Mouse (Mus musculus): Measurements from ENCODE around the gene Ascl4. TPM values are rescaled to one million over a fixed set of nuclear protein-coding genes. Genes with fewer than 3 reads are reported as not detected.

The Ascl4 gene
- 0.17 and 0.39 TPM in 2 replicates for polyA plus RNA-seq (2014; fragmentation: Nextera tagmentation; extraction: Ambion mirVana)

GRCm38 (mm10) chr10:85927676-85928445 is at the start of gene Ascl4:
Ascl4 (plus strand) TSS chr10:85927681.
- Histone ChIP-seq H3K9ac (peak within 1 kb of the TSS; percentile 63), H3K9me3 (ENCODE audit: control insufficient read depth, low read length) (no peaks in the 10 kb centered on the region), H3K4me3 (replicated peaks; ENCODE audit: low read length) (peak within 1 kb of the TSS; percentile 54), H3K4me2 (replicated peaks) (peak within 1 kb of the TSS; percentile 92), H3K4me1 (replicated peaks; ENCODE audit: control insufficient read depth, insufficient read depth, low read length) (peaks cover 13% of the 10 kb centered on the region), H3K27me3 (ENCODE audit: control insufficient read depth, insufficient read depth, low read length) (peaks cover 16% of the 10 kb centered on the region; the same call in 1 of the 2 replicates), H3K36me3 (replicated peaks; ENCODE audit: control insufficient read depth, insufficient read depth) (no peaks in the 10 kb centered on the region), H3K27ac (no peak within 1 kb of the TSS)
- DNase-seq (ENCODE audit: low spot score) (no peak), ATAC-seq (ENCODE audit: low FRiP score) (0 out of 2 replicates have a peak, but pooled peaks have one; percentile 7)
- WGBS, result 1% methylated on average over 23 of the region's 23 CpGs

DNA sequence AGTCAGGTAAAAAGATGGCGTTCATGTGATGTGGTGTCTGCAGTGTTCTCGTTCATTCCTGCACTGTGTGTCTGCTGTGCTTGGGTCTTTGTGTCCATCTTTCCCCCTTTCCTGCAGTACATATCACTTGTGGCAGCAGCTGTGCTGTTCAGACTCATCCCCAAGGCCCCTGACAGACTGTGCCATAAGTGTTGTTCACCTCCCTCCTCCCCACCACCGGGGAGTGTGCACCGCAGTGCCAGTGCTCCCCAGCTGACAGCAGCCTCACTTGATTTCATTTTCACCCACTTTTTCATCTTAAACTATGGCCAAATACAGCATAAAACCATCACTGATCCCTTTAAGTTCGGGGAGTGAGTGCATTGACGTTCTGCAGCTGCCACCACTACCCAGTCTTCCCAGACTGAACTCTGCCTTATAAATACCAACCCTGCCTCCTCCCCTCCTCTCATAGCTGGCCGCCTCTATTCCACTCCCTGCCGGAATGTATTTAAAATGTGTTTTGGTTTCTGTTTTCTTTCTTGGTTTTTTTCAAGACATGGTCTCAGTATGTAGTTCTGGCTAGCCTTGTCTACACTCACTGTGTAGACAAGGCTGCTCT is 47.5 kb upstream of the Ascl4 start:
- Histone ChIP-seq H3K9me3 (ENCODE audit: control insufficient read depth, low read length) (no peaks in the 10 kb centered on the region), H3K27ac (no peak overlapping the region), H3K27me3 (ENCODE audit: control insufficient read depth, insufficient read depth, low read length) (no peaks in the 10 kb centered on the region), H3K36me3 (replicated peaks; ENCODE audit: control insufficient read depth, insufficient read depth) (peaks cover 98% of the 10 kb centered on the region), H3K4me2 (replicated peaks) (no peak overlapping the region), H3K9ac (no peak overlapping the region), H3K4me1 (replicated peaks; ENCODE audit: control insufficient read depth, insufficient read depth, low read length) (no peaks in the 10 kb centered on the region), H3K4me3 (replicated peaks; ENCODE audit: low read length) (no peak overlapping the region)
- ATAC-seq (ENCODE audit: low FRiP score) (no peak), DNase-seq (ENCODE audit: low spot score) (no peak)
- WGBS, result 93% methylated on average over 8 of the region's 8 CpGs

DNA sequence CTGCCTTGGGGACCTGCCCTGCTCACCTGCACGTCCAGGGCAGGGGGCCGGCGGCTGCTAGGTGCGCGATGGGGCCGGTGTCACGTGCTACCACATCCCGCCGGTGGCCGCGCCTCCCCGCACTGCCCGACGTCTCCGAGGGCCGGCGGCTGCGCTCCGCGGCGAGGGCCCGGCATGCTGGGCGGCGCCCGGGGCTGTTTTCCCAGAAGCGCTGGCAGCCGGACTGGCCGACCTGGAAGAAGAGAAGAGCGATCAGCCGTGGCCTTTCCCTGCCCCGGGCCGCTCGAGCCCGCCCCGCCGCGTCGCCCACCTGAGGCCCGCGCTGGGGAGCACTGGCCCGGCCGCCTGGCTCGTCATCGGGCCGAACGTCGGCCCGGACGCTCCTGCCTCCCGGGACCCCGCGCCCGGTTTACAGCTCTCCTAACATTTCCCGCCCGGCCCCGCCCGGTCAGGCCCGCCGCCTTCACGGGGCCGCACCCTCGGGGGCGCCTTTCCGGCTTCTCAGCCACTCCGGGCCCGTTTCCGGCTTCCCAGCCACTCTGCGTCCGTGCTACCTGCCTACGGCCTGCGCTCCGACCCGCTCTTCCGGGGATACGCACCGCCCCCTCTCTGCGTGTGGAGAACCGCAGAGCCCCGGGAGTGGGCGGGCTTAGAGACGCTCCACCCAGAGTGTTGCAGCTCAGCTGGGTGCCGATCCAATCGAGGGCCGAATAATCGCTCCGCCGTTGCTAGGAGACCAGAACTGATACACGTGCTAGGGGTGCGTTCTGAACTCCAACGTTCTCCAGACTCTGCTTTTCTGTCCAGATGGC is 10.8 kb upstream of the Ascl4 start, which contains the start of gene Prdm4:
Gene Prdm4, minus strand, starts transcription at position 645 of the 812 bp plus-strand sequence.
- ATAC-seq (ENCODE audit: low FRiP score), result peak; percentile 100
- peak within 1 kb of the TSS; percentile 98 for H3K4me3 ChIP-seq (replicated peaks; ENCODE audit: low read length)
- WGBS, result under 1% methylated on average over 73 of the region's 90 CpGs

GRCm38 (mm10) chr10:85928499-85929207 is 1.2 kb downstream of the Ascl4 start:
- Histone ChIP-seq H3K27me3 (ENCODE audit: control insufficient read depth, insufficient read depth, low read length) (peaks cover 16% of the 10 kb centered on the region; the same call in 1 of the 2 replicates), H3K9ac (peak overlapping the region; percentile 63), H3K36me3 (replicated peaks; ENCODE audit: control insufficient read depth, insufficient read depth) (no peaks in the 10 kb centered on the region), H3K4me1 (replicated peaks; ENCODE audit: control insufficient read depth, insufficient read depth, low read length) (peaks cover 13% of the 10 kb centered on the region), H3K4me3 (replicated peaks; ENCODE audit: low read length) (peak overlapping the region; percentile 54), H3K9me3 (ENCODE audit: control insufficient read depth, low read length) (no peaks in the 10 kb centered on the region), H3K27ac (no peak overlapping the region), H3K4me2 (replicated peaks) (peak overlapping the region; percentile 92)
- ATAC-seq (ENCODE audit: low FRiP score) (peak; percentile 94), DNase-seq (ENCODE audit: low spot score) (peak; percentile 83)
- 1% methylated on average over 63 of the region's 63 CpGs for WGBS

More for the DNA sequence above, 10.8 kb upstream of the Ascl4 start, which contains the start of gene Prdm4:
- peak; percentile 98 for DNase-seq (ENCODE audit: low spot score)
- Histone ChIP-seq H3K4me2 (replicated peaks) (peak within 1 kb of the TSS; percentile 85), H3K27me3 (ENCODE audit: control insufficient read depth, insufficient read depth, low read length) (no peaks in the 10 kb centered on the region), H3K9ac (peak within 1 kb of the TSS; percentile 92), H3K9me3 (ENCODE audit: control insufficient read depth, low read length) (no peaks in the 10 kb centered on the region), H3K36me3 (replicated peaks; ENCODE audit: control insufficient read depth, insufficient read depth) (peaks cover 29% of the 10 kb centered on the region), H3K4me1 (replicated peaks; ENCODE audit: control insufficient read depth, insufficient read depth, low read length) (peaks cover 15% of the 10 kb centered on the region), H3K27ac (peak within 1 kb of the TSS; percentile 84)

- Histone ChIP-seq H3K27me3 (ENCODE audit: control insufficient read depth, insufficient read depth, low read length) (peaks cover 16% of the 10 kb centered on the region; the same call in 1 of the 2 replicates), H3K9ac (peak overlapping the region; percentile 63), H3K36me3 (replicated peaks; ENCODE audit: control insufficient read depth, insufficient read depth) (no peaks in the 10 kb centered on the region), H3K4me1 (replicated peaks; ENCODE audit: control insufficient read depth, insufficient read depth, low read length) (peaks cover 13% of the 10 kb centered on the region), H3K4me2 (replicated peaks) (peak overlapping the region; percentile 92), H3K4me3 (replicated peaks; ENCODE audit: low read length) (peak overlapping the region; percentile 54), H3K9me3 (ENCODE audit: control insufficient read depth, low read length) (no peaks in the 10 kb centered on the region), H3K27ac (no peak overlapping the region)
- 42% methylated on average over 11 of the region's 11 CpGs for WGBS
- ATAC-seq (ENCODE audit: low FRiP score) (no peak), DNase-seq (ENCODE audit: low spot score) (no peak)
Measured at GRCm38 (mm10) chr10:85929208-85929591, 1.7 kb downstream of the Ascl4 start.

DNA sequence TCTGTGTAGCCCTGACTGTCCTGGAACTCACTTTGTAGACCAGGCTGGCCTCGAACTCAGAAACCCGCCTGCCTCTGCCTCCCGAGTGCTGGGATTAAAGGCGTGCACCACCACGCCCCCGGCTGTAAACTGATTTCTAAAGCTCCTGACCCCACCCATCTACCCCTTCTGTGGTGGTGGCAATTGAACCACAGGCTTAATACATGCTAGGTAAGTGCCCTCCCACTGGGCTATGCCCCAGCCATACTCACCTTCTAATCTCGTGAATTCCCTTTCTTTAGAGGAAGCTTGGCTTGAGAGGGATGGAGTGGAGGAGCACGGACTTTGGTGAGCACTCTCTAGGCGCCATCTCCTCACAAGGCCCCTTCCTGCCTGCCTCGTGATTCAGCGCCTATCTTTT is 2.5 kb downstream of the Ascl4 start:
- WGBS, result 96% methylated on average over 11 of the region's 11 CpGs
- Histone ChIP-seq H3K4me3 (replicated peaks; ENCODE audit: low read length) (no peak overlapping the region), H3K4me2 (replicated peaks) (no peak overlapping the region), H3K27ac (no peak overlapping the region), H3K9ac (no peak overlapping the region), H3K27me3 (ENCODE audit: control insufficient read depth, insufficient read depth, low read length) (peaks cover 16% of the 10 kb centered on the region; the same call in 1 of the 2 replicates), H3K9me3 (ENCODE audit: control insufficient read depth, low read length) (no peaks in the 10 kb centered on the region), H3K4me1 (replicated peaks; ENCODE audit: control insufficient read depth, insufficient read depth, low read length) (peaks cover 13% of the 10 kb centered on the region), H3K36me3 (replicated peaks; ENCODE audit: control insufficient read depth, insufficient read depth) (no peaks in the 10 kb centered on the region)
- DNase-seq (ENCODE audit: low spot score) (no peak), ATAC-seq (ENCODE audit: low FRiP score) (no peak)

GRCm38 (mm10) chr10:85936280-85936965 is 8.9 kb downstream of the Ascl4 start:
- peaks cover 60% of the 10 kb centered on the region for H3K36me3 ChIP-seq (replicated peaks; ENCODE audit: control insufficient read depth, insufficient read depth)
- no peaks in the 10 kb centered on the region for H3K4me1 ChIP-seq (replicated peaks; ENCODE audit: control insufficient read depth, insufficient read depth, low read length)
- H3K9me3 ChIP-seq (ENCODE audit: control insufficient read depth, low read length), result no peaks in the 10 kb centered on the region
- H3K27me3 ChIP-seq (ENCODE audit: control insufficient read depth, insufficient read depth, low read length), result no peaks in the 10 kb centered on the region
- H3K27ac ChIP-seq, result no peak overlapping the region
- H3K4me2 ChIP-seq (replicated peaks), result no peak overlapping the region
- no peak overlapping the region for H3K9ac ChIP-seq
- WGBS, result 95% methylated on average over 6 of the region's 6 CpGs
- DNase-seq (ENCODE audit: low spot score) (no peak), ATAC-seq (ENCODE audit: low FRiP score) (no peak)
- no peak overlapping the region for H3K4me3 ChIP-seq (replicated peaks; ENCODE audit: low read length)

- H3K4me3 ChIP-seq (replicated peaks; ENCODE audit: low read length), result no peak overlapping the region
- H3K4me2 ChIP-seq (replicated peaks), result no peak overlapping the region
- H3K27me3 ChIP-seq (ENCODE audit: control insufficient read depth, insufficient read depth, low read length), result no peaks in the 10 kb centered on the region
- H3K9ac ChIP-seq, result no peak overlapping the region
- no peaks in the 10 kb centered on the region for H3K4me1 ChIP-seq (replicated peaks; ENCODE audit: control insufficient read depth, insufficient read depth, low read length)
- WGBS, result 67% methylated on average over 8 of the region's 8 CpGs
- H3K27ac ChIP-seq, result no peak overlapping the region
- no peaks in the 10 kb centered on the region for H3K9me3 ChIP-seq (ENCODE audit: control insufficient read depth, low read length)
- DNase-seq (ENCODE audit: low spot score), result no peak
- H3K36me3 ChIP-seq (replicated peaks; ENCODE audit: control insufficient read depth, insufficient read depth), result peaks cover 98% of the 10 kb centered on the region
- ATAC-seq (ENCODE audit: low FRiP score), result no peak
Measured at GRCm38 (mm10) chr10:85948483-85949196, 21.2 kb downstream of the Ascl4 start.
